Mouse (Mus musculus): ENCODE measurements around the gene Tesk1. TPM values are rescaled to one million over a fixed set of nuclear protein-coding genes. Genes with fewer than 3 reads are reported as not detected.
A peak's percentile ranks its signal among the peaks of the same experiment; 100 is the strongest.

The Tesk1 gene
- total RNA-seq, 2 experiments from 2014 or later: 76.2 to 76.3 TPM

GRCm38 (mm10) chr4:43419801-43420281, 21.9 kb upstream of the Tesk1 start:
- DNase-seq: no peak

- DNase-seq: peak; percentile 57 to 72
Measured at GRCm38 (mm10) chr4:43420305-43420704, 21.4 kb upstream of the Tesk1 start.

GRCm38 (mm10) chr4:43421632-43422240, 20.0 kb upstream of the Tesk1 start:
- no peak for DNase-seq

DNA sequence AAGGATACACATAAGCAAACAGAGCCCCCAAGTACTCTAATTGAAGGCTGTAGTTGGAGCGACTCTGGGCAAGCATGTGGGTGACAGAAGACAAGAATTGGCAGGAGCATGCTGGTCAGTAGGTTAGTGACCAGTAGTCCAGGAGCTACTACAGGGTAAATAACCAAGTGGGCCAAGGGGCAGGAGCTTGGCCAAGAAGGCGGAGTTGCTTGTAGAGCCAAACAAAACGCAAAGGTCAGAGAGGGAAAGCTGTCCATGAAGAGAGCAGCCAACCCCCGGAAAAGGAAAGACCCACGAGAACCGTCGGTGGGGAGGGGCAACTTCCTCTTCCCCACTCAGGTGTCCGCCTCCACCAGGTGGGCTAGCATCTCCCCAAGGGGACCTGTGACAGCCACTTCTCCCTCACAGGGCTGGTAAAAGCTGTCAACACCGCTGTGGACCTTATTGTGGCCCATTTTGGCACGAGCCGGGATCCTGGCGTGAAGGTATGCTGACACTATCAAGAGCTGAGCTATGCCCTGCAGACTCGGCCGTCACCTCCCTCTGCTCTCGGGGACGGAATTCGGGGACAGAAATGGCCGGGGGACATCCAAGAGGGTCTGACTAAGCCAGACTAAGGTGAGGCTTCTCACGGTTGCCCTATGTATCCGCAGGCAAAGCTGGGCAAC, 18.3 kb upstream of the Tesk1 start:
- DNase-seq: no peak

DNA sequence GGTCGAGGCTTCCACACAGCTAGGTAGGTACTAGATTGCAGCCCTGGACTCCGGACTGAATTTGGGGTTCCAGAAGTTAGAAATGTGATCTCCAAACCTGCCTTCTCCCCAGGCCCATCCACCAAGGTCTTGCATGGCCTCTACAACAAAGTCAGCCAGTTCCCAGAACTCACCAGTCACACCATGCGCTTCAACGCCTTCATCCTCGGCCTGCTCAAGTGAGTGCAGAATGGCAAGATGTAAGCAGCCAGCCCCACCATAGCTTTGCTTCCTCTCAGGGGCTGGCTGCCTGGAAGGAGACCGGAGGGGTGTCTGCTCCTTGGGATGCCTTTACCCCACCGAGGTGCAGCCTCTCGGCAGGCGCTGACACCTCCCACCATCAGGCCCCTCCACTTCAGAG, 17.7 kb upstream of the Tesk1 start:
- DNase-seq: no peak

DNA sequence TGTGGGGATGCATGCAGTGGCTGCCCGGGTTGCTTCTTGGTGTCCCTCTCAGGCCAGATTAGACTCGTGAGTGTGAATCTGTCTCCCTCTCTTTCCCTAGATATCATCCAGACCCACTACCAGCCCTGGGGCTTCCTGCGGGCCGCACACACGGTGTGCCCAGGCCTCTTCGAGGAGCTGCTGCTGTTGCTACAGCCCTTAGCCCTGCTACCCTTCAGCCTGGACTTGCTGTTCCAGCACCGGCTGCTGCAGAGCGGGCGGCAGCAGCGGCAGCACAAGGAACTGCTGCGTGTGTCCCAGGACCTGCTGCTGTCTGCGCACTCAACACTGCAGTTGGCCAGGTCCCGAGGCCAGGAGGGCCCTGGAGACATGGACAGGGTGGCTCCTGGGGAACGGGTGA, 16.5 kb upstream of the Tesk1 start:
- no peak for DNase-seq

DNA sequence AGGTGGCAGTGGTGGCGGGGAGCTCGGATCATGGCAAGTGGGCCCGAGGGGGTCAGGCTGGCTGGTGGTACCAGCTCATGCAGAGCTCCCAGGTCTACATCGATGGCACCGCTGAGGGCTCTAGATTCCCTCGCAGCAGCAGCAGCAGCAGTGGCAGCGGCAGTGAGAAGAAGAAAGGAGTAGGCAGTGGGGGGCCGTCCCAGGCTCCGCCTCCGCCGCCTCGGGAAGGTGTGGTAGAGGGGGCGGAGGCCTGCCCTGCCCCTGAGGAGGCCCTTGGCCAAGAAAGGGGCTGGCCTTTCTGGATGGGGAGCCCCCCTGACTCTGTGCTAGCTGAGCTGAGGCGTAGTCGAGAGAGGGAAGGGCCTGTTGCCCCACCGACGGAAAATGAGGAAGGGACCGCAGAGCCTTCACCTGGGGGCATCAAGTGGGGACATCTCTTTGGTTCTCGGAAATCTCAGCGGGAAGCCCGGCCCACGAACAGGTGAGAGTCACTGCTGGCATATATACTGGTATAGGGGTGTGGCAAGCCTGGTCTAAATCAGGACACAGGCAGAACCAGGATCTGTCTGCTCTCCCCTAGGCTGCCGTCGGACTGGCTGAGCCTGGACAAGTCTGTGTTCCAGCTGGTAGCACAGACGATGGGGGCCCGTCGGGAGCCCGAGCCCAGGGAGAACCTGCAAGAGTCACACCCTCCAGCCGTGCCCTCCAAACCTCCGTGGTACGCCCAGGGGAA, 15.9 kb upstream of the Tesk1 start:
- DNase-seq: no peak

GRCm38 (mm10) chr4:43426487-43426886, 15.3 kb upstream of the Tesk1 start:
- DNase-seq: no peak

DNA sequence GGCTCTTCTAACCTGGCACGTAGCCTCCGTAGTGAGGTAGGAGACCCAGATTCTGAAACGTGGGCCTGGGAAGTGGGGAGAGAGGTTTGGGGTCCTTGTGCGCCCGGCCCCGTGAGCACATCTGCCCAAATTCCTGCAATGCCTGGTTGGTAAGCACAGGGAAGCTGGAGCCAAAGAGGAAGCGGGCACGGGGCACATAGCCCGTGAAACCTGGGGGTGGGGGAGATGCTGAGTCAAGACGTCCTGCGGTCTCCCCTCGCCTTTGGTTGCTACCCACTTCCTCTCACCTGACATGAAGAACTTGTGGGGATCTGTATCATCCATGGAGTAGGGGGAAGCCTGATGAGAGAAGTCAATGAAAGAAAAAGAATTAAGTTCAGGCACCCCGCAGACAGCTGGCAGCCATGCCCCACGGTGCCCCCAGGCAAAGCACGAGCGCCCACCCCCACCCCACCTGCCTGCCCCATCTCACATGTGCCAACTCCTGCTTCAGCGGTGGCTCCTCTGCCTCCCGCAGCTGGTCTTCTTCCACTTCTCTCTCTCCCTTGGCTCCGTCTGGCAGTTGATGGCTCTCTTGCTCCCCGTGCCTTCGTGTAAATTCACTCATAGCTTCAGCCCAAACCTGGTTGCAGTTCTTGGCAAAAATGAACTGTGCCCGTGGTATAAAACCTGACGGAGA, 14.1 kb upstream of the Tesk1 start:
- no peak for DNase-seq

- no peak for DNase-seq
Measured at GRCm38 (mm10) chr4:43428180-43428861, 13.4 kb upstream of the Tesk1 start.

DNA sequence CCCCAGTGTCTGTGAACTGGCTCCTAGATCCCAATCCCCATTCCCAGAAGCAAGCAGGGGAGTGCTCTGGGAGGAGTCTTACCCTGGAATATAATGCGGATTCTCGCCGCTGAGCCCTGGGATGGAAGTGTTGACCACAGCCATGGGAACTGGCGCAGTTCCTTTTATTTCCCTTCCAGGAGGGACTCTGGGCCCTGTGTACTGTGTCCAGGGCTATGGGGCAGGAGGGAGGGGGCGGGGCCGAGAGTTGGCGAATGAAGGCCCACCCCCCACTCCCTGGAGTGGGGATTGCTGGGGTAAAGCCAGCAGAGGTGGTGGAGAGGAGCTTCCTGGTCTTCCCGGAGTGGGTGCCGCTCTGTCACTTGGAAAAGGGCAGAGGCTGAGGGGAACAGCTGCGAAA, 12.8 kb upstream of the Tesk1 start, which contains the start of gene Fam166b:
Fam166b (minus strand) TSS at position 189 of the 400 bp plus-strand sequence.
- DNase-seq: no peak

GRCm38 (mm10) chr4:43431690-43432089, 10.0 kb upstream of the Tesk1 start:
- peak; percentile 64 to 77 for DNase-seq

DNA sequence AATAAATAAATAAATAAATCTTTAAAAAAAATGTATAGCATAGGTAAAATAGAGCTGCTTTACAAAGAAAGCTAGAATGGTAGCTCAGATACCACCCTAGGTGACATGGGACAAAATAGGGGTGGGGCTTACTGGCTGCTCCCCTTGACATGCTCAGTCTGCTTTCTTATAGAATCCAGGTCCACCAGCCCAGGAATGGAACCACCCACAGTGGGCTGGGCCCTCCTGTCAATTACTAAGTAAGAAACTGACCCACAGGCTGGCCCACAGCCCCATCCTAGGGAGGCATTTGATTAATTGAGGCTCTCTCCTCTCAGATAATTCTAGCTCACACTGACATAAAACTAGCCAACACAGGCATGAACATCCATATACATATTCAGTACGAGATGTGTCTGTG, 8.9 kb upstream of the Tesk1 start:
- no peak for DNase-seq

DNA sequence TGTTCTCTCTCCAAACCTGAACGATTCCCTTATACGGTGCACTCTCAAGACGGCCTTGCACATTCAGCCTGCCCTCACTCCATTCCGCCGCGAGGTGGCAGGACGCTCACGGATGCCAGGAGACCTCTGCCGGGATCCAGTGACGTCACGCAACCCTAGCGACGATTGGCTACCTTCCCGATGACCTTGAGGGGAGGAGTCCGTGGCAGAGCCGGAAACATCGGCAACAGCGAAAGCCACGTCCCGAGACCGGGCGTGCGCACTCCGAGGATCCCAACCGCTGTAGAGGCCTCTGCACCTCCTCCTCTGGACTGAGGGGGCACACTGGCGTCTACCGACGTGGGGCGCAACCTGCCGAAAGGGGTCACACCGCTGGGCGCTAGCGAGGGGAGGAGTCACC, 305 bp downstream of the Tesk1 start:
- peak; percentile 99 for DNase-seq

DNA sequence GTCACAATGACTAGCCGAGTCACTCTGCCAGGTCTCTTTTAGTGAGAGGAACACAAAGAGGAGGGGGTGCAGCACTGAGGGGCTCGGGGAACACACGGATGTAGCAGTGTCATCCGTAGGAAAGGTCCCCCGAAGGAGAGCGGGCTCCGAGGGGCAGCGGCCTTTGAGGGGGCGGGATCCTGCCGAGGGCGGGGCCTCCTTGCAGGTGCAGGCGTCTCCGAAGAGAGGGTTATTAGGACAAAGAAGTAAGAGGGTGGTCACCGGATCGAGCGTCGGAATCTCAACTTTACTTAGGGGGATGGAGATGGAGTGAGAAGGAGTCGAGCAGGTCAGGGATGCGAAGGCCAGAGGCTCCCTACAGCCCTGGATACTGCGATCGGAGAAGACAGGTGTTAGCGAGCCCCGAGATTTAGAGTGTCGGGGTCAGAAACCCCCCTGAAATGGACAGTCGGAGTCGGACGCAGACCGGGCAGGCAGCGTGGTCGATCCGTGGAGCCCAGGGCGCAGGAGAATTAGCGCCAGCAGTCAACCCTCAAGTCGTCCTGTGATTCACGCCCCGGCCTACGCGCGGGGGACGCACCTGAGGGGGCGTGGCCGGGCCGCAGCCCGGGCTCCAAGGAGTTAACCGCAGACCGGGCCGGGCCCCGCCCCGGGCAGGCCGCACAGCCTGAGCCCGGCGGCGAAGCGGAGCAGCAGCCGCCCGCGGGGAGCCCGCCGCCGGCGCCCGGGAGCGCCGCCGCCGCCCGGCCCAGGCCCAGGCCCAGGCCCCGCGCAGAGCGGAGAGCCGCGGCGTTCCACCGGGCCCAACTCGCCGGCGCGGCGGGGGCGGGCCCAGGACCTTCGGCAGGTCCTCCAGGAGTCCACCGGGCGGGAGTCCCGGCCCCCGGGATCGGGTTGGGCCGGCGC, 970 bp downstream of the Tesk1 start:
- peak; percentile 62 to 71 for DNase-seq

DNA sequence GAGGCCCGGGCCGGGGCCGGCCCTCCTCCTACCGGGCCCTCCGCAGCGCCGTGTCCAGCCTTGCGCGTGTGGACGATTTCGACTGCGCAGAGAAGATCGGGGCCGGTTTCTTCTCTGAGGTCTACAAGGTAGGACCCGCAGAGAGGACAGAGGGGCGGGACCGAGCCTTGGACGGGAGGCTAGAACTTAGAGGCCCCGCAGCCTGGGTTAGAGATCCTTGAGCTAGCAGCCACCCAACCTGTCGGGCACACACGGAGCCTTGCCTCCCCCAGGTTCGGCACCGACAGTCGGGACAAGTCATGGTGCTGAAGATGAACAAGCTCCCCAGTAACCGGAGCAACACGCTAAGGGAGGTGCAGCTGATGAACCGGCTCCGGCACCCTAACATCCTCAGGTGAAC, 1.8 kb downstream of the Tesk1 start:
- peak in 1 of 2 experiments; percentile 30 for DNase-seq

DNA sequence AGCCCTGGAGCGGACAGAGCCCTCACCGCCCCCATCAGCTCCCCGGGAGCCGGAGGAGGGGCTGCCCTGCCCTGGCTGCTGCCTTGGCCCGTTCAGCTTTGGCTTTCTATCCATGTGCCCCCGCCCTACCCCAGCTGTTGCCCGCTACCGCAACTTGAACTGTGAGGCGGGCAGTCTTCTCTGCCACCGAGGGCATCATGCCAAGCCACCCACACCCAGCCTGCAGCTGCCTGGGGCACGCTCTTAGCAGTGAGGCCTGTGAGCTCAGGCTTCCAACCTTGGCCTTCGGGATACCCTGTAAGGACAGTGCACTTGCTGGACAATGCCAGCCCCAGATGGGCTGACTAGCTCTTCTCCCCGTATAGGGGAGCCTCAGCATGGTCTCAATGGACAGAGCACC, 5.5 kb downstream of the Tesk1 start:
- no peak for DNase-seq

DNA sequence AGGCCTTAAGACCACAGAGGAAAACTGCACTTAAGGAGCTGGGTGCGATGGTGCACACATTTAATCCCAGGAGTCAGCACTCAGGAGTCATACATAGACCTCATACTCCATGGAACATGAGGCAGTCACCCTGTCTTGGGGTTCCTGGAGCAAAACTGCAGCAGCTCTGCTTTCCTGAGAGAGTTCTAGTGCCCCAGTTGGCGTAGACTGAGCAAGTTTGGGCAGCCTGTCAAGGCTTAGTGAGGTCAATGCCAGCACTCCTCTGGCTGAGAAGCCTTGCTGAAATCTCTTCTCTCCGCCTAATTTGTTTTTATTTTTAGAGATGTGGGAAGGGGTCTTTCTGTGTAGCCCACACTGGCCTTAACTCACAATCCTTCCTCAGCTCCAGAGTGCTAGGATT, 6.8 kb downstream of the Tesk1 start:
- DNase-seq: no peak

- no peak for DNase-seq
Measured at GRCm38 (mm10) chr4:43452315-43452714, 10.6 kb downstream of the Tesk1 start.

DNA sequence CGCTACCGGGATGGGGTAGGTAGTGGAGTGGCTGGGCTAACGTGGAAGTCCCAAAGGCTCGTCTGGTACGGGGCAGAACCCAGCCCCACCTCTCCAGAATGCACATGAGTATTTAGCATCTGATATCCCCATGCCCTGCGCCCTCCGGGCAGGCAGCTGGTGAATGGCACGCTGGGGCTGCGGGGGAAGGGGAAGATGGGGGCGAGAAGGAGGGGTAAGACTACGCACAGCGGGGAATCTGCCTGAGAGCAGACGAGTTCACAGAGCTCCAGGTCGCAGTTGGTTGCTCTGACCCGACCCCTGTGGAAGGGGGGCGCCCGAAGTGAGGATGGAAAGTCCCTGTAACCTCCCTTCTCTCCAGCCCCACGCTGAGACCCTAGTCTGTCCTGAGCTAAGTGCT, 11.7 kb downstream of the Tesk1 start:
- DNase-seq: no peak
